Mouse (Mus musculus) megakaryocyte progenitor cell, adult 5-6 weeks (primary cell): ENCODE results near the gene Irx4. TPM values are rescaled to one million over a fixed set of nuclear protein-coding genes. Genes with fewer than 3 reads are reported as not detected.

Source experiments
- ATAC-seq: replicated peaks from 2 replicates; pipeline ENCODE4 v1.8.0; 2016; ENCODE audit warnings: mild to moderate bottlenecking, moderate TSS enrichment, inconsistent platforms; ENCODE audit not compliant: poor library complexity
- total RNA-seq, 2 experiments: library from RNA; stranded (forward) in 1 of 2; stranded (reverse) in 1 of 2; fragments of 157-497, 149-512 nt in 1 of 2; fragments of 200-1000 nt in 1 of 2; gene quantifications; 2 replicates each; pipeline versions ENCODE4 v1.2.3 to v1.2.4; 2015 to 2017

Irx4 gene
- total RNA-seq, 2 experiments from 2014 or later: not detected

DNA sequence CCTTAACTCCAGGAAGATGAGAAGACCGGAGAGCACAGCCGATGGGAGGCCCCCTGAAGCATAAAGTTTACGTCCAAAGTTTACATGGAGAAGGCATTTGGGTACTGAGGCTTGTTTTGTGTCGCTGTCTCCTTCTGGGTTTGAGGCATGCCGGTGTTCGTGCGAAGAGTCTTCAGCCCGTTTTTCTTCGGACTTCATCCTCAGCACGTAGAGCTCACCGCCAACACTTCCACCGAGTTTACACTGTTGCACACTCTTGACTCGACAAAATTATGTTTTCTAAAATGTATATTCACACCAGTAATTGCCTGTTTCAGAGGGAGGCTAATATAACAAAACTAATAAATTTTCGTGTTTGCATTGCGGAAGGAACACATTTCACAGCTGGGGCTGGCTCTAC is 9.0 kb downstream of the Irx4 start:
- ATAC-seq: no peak

DNA sequence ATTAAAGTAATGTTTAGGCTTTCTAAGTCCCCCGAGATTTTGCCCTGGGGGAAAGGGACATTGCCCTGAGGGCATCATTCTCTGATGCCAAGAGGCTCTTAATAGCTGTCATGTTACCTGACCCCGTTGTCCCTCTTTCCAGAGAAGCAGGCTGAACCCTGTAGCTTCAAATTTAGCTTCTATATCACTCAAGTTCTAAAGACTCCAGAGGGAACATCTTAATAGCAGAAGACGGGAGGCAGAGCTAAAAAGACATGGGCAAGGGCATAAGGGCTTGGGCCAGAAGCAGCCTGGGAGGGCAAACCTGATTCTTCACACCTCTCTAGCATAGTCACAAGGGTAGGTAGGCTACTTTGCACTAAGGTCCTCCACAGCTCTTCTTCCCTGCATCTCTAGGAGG is 9.6 kb downstream of the Irx4 start:
- no peak for ATAC-seq

DNA sequence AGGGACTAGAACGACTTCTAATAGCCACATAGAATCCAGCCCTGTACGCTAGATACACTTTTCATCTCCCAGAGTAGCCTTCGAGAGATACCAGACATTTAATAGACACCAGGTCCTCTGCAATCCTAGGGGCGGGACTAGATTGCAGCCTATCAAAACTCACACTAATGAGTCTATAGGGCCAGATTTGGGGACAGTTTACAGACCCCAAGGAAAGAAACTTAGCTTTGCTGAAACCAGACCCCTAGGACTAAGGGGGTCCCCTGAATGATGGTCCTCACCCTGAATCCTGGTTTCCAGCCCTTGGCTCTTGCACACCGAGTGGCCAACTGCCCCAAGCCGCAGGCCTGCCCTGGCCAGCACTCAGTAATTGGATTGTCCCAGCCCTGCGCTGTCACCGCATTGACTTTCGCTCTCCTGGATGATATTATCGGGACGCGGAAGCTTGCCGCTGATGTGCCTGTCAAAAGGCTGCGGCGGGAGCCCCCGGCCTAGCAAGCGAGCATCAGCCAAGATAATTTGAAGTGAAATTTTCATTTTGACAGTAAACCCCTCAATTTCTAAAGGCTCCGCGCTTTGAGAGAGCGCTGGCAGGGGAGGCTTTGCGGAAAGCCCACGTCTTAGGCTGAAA is 10.3 kb downstream of the Irx4 start:
- no peak for ATAC-seq

DNA sequence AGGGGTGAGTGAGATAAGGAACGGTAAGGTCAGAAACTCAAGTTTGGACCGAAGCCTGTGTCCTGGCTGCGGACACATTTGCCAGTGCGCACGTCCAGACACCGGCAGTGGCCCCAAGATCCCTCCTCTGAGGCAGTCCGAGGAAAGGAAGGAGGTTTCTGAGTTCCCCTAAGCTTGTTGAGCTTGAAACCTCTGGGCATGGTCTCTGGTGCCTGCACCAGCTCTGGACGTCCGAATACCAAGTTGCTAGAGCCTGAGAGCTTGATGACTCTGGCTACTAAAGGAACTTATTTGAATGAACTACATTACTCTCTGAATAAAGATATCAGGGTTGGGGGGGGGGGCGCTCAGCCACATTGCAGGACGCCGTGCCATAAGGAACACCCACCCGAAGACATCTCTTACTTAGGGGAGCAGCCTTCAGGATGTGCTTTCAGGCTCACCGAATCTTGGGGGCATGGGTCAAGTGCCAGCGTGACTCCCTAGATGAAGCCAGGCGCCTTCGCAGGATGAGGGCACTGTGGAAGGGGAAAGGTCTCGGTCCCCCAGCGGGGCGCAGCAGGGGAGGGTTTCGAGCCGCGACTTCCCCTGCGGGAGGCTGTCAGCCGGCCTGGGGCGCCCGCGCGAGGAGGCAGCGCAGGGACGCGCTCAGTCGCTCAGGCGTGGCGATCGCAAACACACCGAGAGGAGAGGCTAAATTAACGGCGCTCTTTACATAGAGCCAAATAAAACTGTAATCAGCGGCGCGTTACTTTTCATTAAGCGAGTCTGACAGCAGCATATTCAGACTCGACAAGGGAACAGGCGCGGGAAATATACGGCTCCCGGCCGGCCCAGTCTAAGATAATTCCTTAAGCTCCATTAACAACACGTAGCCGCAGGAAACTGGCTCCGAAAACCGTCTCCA is 11.3 kb downstream of the Irx4 start:
- ATAC-seq: no peak

DNA sequence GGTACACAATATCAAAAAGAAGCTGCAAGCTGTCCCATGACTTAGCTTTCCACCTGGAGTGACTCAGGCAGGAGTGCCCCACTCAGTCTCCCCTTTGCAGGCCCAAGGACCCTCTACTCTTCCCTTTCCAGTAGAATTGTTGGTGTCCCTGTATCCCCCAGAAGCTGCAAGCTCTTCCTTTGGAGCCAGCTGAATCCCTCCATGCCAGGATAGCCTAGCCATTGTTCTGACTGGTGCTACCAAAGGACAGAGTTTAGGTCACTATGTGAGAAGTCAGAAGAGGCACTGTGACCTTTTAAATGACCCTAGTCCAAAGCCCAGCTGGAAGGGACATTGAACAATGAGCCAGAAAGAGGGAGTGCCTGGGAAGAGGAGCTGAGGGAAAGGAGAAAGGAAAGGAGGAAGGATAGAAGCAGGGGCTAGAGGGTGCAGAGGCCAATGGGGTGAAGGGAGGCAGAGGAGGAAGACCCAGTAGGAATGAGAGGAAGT is 12.6 kb downstream of the Irx4 start:
- no peak for ATAC-seq

DNA sequence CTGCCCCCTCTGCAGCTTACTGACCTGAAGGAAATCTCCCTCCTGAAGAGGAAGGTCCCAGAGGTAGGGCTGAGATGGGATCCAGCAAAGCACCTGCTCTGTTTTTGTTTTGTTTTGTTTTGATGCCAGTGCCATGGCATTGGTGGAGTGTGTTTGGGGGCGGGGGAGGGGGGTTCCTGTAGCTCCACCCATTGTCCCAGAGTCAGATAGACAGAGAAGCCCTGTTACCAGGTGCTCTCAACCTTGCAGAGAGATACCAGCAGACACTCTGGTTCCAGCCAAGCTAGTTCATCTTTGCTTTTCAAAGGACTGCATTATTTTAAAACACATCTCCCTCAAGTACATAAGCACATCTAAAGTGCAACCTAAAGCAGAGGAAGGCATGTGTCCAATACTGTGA is 13.3 kb downstream of the Irx4 start:
- no peak for ATAC-seq

DNA sequence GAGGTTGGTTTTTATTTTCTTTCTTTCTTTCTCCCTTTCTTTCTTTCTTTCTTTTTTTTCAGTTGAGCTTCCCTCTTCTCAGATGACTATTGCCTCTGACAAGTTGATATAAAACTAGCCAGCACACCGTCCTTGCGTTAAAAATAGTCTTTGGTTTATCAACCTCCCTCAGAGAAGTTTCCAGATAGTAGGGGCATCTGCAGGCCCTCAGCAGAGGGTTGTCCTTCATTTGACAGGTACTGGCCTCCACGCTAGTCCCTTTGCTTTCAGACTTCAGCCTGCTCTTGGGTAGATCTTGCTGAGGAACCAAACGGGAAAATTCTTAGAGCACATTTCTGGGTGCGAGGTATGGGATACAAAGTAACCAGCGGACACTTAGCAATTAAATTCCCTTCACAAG is 17.1 kb downstream of the Irx4 start:
- ATAC-seq: no peak

DNA sequence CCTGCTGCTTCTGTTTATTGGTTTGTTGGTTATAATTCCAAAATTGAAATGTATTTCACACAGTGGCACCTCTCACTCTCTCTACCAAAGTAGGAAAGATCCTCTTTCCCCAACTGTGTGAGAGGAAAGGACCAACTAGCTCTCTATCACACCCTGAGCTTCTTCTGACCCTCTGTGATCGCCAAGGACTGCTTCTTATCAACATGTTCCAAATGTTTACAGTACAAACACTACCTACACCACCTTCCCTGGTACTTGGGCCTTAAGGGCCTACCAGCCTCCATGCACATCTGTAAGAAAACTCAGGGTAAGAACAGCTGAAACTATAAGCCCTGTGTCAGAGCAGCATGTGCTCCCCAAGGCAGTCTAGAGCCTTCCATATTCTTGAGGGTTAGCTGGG is 17.5 kb downstream of the Irx4 start:
- no peak for ATAC-seq

DNA sequence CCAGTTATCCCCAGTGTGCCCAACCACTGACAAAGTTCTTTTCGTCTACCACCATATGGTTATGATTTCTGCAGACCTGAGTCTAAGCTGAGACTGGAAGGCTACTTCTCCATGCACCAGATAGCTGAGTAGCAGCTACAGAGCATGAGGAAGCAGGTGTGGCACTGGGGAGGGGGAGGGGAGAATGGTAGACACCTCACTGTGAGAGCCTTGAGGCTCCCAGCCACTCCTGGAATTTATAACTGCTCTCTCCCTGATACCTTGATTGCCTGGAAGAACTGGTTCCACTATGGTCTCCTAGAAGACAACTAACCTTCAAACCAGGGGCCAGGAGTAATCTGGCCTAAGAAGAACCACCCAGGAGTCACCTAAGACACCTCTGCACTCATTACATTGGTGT is 18.9 kb downstream of the Irx4 start:
- no peak for ATAC-seq

DNA sequence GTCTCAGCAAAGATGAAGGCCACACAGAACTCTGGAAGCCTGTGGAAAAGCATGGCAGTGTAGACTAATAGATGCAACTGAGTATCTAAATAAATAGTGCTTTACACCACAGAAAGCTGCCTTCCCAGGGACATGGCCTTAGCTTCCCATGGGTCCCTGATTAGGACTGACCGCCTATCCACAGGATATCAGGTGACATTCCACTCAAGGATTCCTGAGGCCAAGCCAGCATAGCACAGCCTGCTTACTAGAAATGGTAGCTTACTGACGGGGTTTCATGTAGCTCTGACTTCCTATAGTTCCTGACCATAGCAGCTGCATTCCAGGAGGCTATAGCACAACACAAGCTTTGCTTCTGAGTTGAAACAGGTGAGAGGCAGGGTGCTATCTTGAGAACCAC is 22.1 kb downstream of the Irx4 start:
- no peak for ATAC-seq

DNA sequence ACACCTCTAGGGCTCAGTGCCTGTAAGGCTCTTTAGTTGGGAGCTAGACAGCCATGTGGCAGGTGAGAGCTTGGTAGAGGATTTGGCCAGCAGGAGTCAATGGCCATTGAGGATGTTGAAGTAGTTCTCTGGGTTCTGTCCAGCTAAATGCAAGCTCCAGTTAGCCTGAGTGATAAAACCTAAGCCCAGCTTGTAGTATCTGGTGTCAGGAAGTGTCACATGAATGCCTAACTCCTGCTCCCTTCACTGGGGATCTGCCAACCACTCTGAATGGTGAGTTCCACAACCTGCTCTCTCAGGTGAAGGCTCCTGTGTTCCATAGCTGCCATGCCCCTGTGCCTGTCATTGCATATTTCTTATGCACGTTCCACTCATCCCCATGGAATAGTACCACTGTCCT is 23.3 kb downstream of the Irx4 start:
- ATAC-seq: no peak

DNA sequence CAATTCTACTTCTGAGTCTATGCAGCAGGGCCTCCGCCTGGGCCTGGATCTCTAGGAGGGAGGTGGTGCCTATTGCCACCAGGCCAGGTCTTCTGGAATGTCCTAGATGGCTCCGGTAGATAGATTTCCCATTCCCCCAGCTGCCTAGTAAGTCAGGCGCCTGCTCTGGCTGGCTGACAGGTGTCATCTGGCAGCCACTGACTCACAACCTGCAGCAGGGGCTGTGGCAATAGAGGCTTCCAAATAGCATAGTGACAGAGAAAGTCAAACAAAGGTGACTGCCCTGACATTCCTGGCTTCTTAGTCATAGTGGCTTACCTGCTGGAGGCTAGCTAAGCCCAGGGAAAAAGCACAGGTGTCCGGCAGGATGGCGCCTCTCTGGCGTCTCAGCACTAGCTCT is 29.9 kb downstream of the Irx4 start:
- no peak for ATAC-seq

DNA sequence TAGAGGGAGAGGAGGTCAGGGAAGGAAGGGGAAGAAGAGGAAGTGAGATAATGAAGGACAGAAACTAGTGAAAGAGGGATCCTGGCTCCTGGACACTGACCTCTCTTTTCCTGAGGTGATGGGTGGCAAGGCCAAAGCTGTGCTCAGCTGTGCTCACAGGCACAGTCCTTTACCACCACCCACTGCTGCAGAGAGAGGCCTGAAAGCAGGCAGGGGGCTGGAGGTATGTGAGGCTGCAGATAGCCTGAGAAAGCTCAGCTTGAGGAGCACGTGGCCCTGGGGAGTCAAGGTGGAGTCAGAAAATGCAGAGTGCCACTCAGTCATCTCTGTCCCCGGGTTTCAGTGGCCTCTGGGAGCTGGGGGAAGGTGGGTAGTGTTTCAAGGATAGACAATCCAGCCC is 30.8 kb downstream of the Irx4 start:
- no peak for ATAC-seq

DNA sequence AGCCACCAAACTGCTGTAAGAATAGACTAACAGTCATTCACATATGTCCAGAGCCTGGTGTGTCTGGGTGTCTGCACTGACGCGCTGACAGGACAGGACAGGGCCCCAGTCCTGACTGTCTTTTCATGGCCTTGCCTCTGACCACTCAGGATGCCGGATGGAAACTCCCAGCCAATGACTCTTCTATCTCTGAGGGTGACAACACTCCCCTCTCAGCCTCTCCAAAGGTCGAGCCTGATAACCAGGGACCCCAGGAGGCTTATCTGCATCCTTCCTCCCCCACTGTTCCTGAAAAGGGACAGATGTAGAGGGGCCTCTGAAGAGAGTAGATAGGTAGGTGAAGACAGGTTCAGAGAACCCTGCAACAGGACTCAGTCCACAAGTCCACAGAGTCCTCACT is 38.4 kb downstream of the Irx4 start:
- ATAC-seq: no peak

DNA sequence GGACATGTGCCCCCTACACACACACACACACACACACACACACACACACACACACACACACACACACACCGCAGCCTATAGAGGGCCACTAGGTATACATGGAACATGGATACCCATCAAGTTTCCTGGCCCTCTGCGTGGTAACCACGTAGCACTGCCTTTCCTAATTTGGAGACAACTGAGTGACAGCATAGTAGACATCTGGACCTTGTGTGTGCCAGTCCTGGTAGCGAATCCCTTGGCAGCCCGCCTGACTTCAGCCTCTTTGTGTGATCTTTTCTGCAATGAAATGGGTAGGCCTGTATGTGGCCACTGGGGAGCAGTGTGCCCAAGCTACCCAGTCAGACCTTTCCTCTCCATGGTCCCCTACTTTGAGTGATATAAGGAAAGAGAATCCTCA is 39.0 kb downstream of the Irx4 start:
- ATAC-seq: no peak

DNA sequence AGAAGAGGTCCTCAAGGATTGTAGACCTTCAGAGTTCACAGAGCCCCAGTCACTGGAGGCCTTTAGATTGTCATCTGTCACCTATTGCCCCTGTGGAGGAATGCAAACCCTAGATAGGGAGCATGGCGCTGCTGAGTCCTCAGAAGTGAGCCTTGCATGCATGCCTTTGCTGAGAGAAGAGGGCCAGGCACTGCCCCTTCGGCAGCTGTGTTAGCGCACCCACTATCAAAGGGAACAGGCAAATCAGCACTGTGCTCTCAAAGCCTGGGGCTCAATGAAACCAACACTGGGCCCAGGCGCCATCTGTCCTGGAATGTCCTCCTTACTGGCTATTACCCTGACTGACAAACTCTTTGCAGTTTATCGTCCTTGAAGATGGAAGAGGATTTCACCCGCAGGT is 44.5 kb downstream of the Irx4 start:
- ATAC-seq: no peak

DNA sequence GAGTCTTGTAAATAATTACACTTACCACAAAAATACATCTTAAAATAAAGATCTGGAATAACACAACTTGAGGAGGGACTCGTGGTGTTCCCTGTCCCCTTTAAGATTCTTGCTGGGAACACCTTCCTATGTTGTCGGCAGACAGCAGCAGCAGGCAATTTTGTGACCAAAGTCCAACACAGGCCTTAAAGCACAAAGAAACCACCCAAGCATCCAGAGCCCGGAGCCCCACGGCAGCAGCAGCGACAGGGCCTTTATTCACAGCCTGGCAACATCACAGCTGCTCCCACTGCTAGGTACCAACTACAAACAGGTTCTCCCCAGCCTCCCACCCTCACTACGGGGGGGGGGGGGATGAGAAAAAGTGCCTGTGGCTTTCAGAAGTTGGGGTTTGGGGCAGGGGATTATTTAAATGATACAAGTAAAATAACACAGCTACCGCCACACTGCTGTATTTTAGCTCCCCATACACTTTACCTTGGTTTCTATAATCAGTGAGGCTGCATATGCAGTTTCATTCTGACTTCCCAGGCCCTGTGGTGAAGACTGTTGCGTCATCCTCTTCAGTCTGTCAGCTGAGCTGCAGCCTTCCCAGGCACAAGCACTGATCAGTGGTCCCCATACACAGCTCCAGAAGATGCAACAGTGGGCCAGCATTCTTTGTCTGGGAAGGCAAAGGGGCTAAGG is 45.3 kb downstream of the Irx4 start:
- peak; percentile 52 for ATAC-seq

DNA sequence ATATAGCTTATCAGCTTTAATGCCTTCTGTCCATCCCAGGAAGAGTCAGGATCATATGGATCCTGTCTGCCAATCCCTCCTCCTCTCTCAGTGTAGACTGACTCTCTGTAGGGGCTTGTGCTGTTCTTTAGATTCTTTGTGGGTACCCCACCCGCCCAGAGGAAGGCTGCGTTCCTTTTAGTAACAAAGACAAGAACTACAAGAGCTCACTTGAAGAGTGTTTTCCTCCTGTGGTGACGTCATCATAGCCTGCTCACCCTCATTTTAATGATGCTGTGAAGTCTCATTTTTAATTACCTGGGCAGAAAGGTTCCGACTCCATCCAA is 45.8 kb downstream of the Irx4 start:
- ATAC-seq: no peak

DNA sequence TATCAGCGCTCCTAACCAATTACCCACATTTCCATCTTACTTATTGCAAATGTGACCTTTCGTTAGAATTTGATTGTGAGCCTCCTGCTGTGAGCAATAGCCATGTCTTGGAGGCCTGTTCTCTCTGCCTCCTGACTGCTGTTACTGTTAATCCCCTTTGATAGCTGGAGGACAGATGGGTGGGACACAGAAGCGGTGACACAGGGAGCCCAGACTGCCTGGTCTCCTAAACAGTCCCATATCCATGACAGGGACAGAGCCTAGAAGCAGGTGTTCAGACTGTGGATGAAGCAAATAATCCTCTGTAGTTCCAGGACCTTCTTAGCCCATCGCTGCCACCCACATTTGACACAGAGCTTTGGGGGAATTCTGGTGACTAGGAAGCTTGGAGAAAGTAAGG is 46.2 kb downstream of the Irx4 start:
- ATAC-seq: no peak

DNA sequence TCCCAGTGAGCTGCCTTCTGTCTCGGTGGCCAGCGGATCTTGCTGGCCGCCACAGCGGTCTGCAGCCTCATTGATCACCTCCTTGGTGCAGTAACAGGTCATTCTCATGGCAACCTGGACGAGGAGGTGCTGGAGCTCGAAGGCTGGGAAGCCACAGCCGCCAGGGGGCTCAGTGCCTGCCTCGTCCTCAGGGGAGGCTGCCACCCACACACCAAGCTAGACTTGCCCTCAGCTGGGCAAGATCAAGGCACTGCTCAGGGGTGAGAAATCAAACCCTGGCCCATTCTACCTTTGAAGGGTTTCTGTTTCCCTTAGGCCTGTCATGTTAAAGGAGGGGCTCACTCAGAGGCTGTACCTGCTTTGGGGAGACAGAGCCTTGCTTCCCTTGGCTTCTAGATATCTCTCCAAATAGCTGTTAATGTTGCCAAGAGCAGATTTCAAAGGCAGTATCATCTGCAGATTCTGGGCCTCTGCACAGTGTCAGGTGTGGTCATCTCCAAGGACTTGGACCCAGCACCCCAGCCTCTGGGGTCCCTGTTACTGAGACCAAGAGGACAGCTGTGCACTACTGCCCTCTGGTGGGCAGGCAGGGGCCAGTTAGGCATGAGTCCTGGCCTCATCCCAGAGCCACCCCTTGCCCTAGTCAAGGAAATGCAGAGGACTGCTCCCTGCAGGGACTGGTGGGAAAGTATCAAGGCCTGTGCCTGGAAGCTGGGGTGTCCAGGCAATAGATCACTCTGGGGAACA is 50.1 kb downstream of the Irx4 start:
- ATAC-seq: peak; percentile 88
